Mouse (Mus musculus) cortical plate, adult 2 months (tissue): ENCODE results near the gene 1700020A23Rik.

Experiments
- CTCF ChIP-seq: fragments of 200-500 bp; IDR thresholded peaks from 2 replicates; pipeline ENCODE4 v1.5.1; 2011; ENCODE audit warnings: mild to moderate bottlenecking, control low read depth, low read length; ENCODE audit not compliant: insufficient read depth; ENCODE audit errors: extremely low read depth
- POLR2A ChIP-seq: fragments of 200-500 bp; IDR thresholded peaks from 2 replicates; pipeline ENCODE4 v1.6.1; 2011; ENCODE audit warnings: mild to moderate bottlenecking, low read length, control low read depth; ENCODE audit not compliant: insufficient read depth; ENCODE audit errors: extremely low read depth

DNA sequence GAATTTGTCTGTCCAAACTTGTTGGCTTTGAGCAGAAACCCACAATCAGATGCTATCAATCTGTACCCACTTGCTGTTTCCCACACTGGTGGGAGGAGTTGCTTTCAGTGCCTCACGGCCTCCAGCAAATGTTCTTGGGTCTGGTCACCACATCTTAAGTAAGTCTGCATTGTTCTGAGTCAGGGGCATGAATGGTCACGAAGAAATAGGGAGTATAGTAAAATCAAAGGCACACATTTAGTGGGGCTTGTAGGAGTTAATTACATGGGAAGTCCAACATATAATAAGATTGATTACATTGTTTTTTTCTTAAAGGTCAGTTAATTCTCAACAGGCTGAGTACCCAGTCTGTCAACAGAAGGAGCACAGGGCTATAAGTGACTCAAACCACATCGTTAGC is 21.9 kb upstream of the 1700020A23Rik start:
- TF ChIP-seq CTCF (no peak), POLR2A (no peak)
